In genomic region chr16:10825840-10826239, GRCm38 (mm10) we compare ENCODE assay signal across 29 mouse cellular contexts. TPM values are rescaled to one million over a fixed set of nuclear protein-coding genes. Genes with fewer than 3 reads are reported as not detected.
A peak's percentile ranks its signal among the peaks of the same experiment; 100 is the strongest.
DNase-seq lines count a peak whose midpoint lies in the region; ATAC-seq and TF ChIP-seq lines count a peak whose summit lies in the region.
"Had no signal": no experiment of that assay in that cellular context is flagged by ENCODE, and none has a peak within 500 bp of the region (broad histone marks: within the 10 kb centered on the region; RNA-seq: fewer than 3 reads in every experiment).

No protein-coding gene starts in this region.

- ATAC-seq in heart, postnatal 0 days (ENCODE audit: insufficient read depth, low read depth): no peak
- ATAC-seq in heart, embryonic 11.5 days (replicated peaks; ENCODE audit: insufficient number of reproducible peaks, low FRiP score, low TSS enrichment): no peak
- ATAC-seq in limb, embryonic 14.5 days (ENCODE audit: low FRiP score, low read depth): peak; percentile 66; the same call in 1 of the 2 replicates
- ATAC-seq in midbrain, embryonic 16.5 days: no peak
- ATAC-seq: forebrain, embryonic 14.5 days; forebrain, embryonic 16.5 days had no signal

- no peak for TF ChIP-seq POLR2A in thymus, adult 2 months (IDR thresholded peaks at IDR 0.05; ENCODE audit: control insufficient read depth, extremely low read depth, insufficient read depth, low read length, poor library complexity)
- TF ChIP-seq POLR2A in limb, embryonic 14.5 days (IDR thresholded peaks at IDR 0.05; ENCODE audit: borderline replicate concordance, extremely low read depth, insufficient read depth, insufficient read length): no peak

- no peak for TF ChIP-seq CTCF in heart, postnatal 0 days (IDR thresholded peaks at IDR 0.05; ENCODE audit: low read depth)
- no peak for TF ChIP-seq CTCF in thymus, adult 2 months (IDR thresholded peaks at IDR 0.05; ENCODE audit: borderline replicate concordance, control insufficient read depth, extremely low read depth, insufficient read depth, low read length, poor library complexity)

- TF ChIP-seq EP300 in heart, postnatal 0 days (IDR thresholded peaks at IDR 0.05; ENCODE audit: low read depth): no peak

- no peak overlapping the region for H3K4me3 ChIP-seq in heart, postnatal 0 days (ENCODE audit: low read depth, low read length)
- no peak overlapping the region for H3K4me3 ChIP-seq in heart, embryonic 11.5 days (ENCODE audit: low read depth, low read length)
- no peak overlapping the region for H3K4me3 ChIP-seq in thymus, adult 2 months (ENCODE audit: control insufficient read depth, insufficient read depth, low read length)
- H3K4me3 ChIP-seq in limb, embryonic 14.5 days (replicated peaks; ENCODE audit: low read length): no peak overlapping the region
- no peak overlapping the region for H3K4me3 ChIP-seq in midbrain, embryonic 16.5 days (ENCODE audit: low read depth, low read length)
- H3K4me3 ChIP-seq: embryonic facial prominence, embryonic 13.5 days; embryonic facial prominence, embryonic 15.5 days; erythroblast, embryonic 14.5 days; forebrain, embryonic 10.5 days; forebrain, embryonic 12.5 days had no signal

- WGBS in heart, postnatal 0 days: 68% methylated on average over 4 of the region's 4 CpGs
- 82% methylated on average over 4 of the region's 4 CpGs for WGBS in heart, embryonic 11.5 days (ENCODE audit: insufficient replicate concordance)
- WGBS in thymus, adult 2 months: over 99% methylated on average over 4 of the region's 4 CpGs
- WGBS in limb, embryonic 14.5 days: 46% methylated on average over 4 of the region's 4 CpGs
- 87% methylated on average over 4 of the region's 4 CpGs for WGBS in midbrain, embryonic 16.5 days

- no peaks in the 10 kb centered on the region for H3K4me1 ChIP-seq in heart, postnatal 0 days (ENCODE audit: control insufficient read depth, insufficient read depth)
- H3K4me1 ChIP-seq in heart, embryonic 11.5 days (ENCODE audit: control insufficient read depth, insufficient read depth, low read length): no peaks in the 10 kb centered on the region
- peaks cover 51% of the 10 kb centered on the region for H3K4me1 ChIP-seq in thymus, adult 2 months (replicated peaks; ENCODE audit: control insufficient read depth, insufficient read depth, low read length)
- peaks cover 19% of the 10 kb centered on the region for H3K4me1 ChIP-seq in limb, embryonic 14.5 days (ENCODE audit: control insufficient read depth, insufficient read depth, low read length)
- H3K4me1 ChIP-seq in midbrain, embryonic 16.5 days (ENCODE audit: control insufficient read depth, insufficient read depth, low read length): no peaks in the 10 kb centered on the region
- H3K4me1 ChIP-seq: forebrain, embryonic 10.5 days; forebrain, embryonic 12.5 days had no signal

- H3K9me3 ChIP-seq in heart, postnatal 0 days (replicated peaks; ENCODE audit: control insufficient read depth, low read length): no peaks in the 10 kb centered on the region
- H3K9me3 ChIP-seq in heart, embryonic 11.5 days (replicated peaks; ENCODE audit: control insufficient read depth, low read length): no peaks in the 10 kb centered on the region
- no peaks in the 10 kb centered on the region for H3K9me3 ChIP-seq in limb, embryonic 14.5 days (ENCODE audit: control insufficient read depth, low read length)
- no peaks in the 10 kb centered on the region for H3K9me3 ChIP-seq in midbrain, embryonic 16.5 days (replicated peaks; ENCODE audit: control insufficient read depth, low read length, poor library complexity, severe bottlenecking)
- H3K9me3 ChIP-seq: embryonic facial prominence, embryonic 13.5 days; embryonic facial prominence, embryonic 15.5 days; forebrain, embryonic 10.5 days; forebrain, embryonic 12.5 days had no signal

- no peaks in the 10 kb centered on the region for H3K36me3 ChIP-seq in heart, postnatal 0 days (replicated peaks; ENCODE audit: control insufficient read depth, insufficient read depth, low read length)
- no peaks in the 10 kb centered on the region for H3K36me3 ChIP-seq in heart, embryonic 11.5 days (ENCODE audit: control insufficient read depth, insufficient read depth, low read length)
- no peaks in the 10 kb centered on the region for H3K36me3 ChIP-seq in thymus, adult 2 months (ENCODE audit: control insufficient read depth, insufficient read depth, low read length)
- H3K36me3 ChIP-seq in limb, embryonic 14.5 days (ENCODE audit: control insufficient read depth, insufficient read depth, low read length): no peaks in the 10 kb centered on the region
- no peaks in the 10 kb centered on the region for H3K36me3 ChIP-seq in midbrain, embryonic 16.5 days (ENCODE audit: control insufficient read depth, insufficient read depth, low read length)
- H3K36me3 ChIP-seq: embryonic facial prominence, embryonic 13.5 days; embryonic facial prominence, embryonic 15.5 days; forebrain, embryonic 10.5 days; forebrain, embryonic 12.5 days had no signal

- H3K9ac ChIP-seq in heart, postnatal 0 days (replicated peaks; ENCODE audit: low read depth, low read length): no peak overlapping the region
- no peak overlapping the region for H3K9ac ChIP-seq in heart, embryonic 11.5 days (ENCODE audit: low read depth, low read length)
- no peak overlapping the region for H3K9ac ChIP-seq in limb, embryonic 14.5 days (ENCODE audit: low read depth, low read length, severe bottlenecking)
- H3K9ac ChIP-seq in midbrain, embryonic 16.5 days (ENCODE audit: low read depth, low read length): no peak overlapping the region
- H3K9ac ChIP-seq: embryonic facial prominence, embryonic 13.5 days; embryonic facial prominence, embryonic 15.5 days; forebrain, embryonic 12.5 days had no signal

- peak overlapping the region; percentile 15; the same call in 1 of the 2 replicates for H3K27ac ChIP-seq in heart, postnatal 0 days (ENCODE audit: low read depth)
- no peak overlapping the region for H3K27ac ChIP-seq in heart, embryonic 11.5 days (ENCODE audit: low read depth, low read length)
- peak overlapping the region; percentile 78 for H3K27ac ChIP-seq in thymus, adult 2 months (ENCODE audit: control insufficient read depth, insufficient read depth, low read length)
- no peak overlapping the region for H3K27ac ChIP-seq in limb, embryonic 14.5 days (replicated peaks; ENCODE audit: low read depth, low read length)
- H3K27ac ChIP-seq in midbrain, embryonic 16.5 days (ENCODE audit: low read length): no peak overlapping the region
- H3K27ac ChIP-seq: embryonic facial prominence, embryonic 13.5 days; embryonic facial prominence, embryonic 15.5 days; forebrain, embryonic 10.5 days; forebrain, embryonic 12.5 days had no signal

- no peaks in the 10 kb centered on the region for H3K27me3 ChIP-seq in heart, postnatal 0 days (ENCODE audit: control insufficient read depth, insufficient read depth, low read length)
- H3K27me3 ChIP-seq in heart, embryonic 11.5 days (ENCODE audit: control insufficient read depth, insufficient read depth, low read length): no peaks in the 10 kb centered on the region
- no peaks in the 10 kb centered on the region for H3K27me3 ChIP-seq in thymus, adult 2 months (ENCODE audit: control insufficient read depth, insufficient read depth, low read length)
- no peaks in the 10 kb centered on the region for H3K27me3 ChIP-seq in limb, embryonic 14.5 days (ENCODE audit: control insufficient read depth, insufficient read depth, low read length)
- H3K27me3 ChIP-seq in midbrain, embryonic 16.5 days (ENCODE audit: control insufficient read depth, insufficient read depth, low read depth, low read length): no peaks in the 10 kb centered on the region
- H3K27me3 ChIP-seq: embryonic facial prominence, embryonic 13.5 days; embryonic facial prominence, embryonic 15.5 days; forebrain, embryonic 12.5 days had no signal

- no peak overlapping the region for H3K4me2 ChIP-seq in heart, postnatal 0 days (ENCODE audit: low read depth, low read length)
- H3K4me2 ChIP-seq in heart, embryonic 11.5 days: no peak overlapping the region
- H3K4me2 ChIP-seq in limb, embryonic 14.5 days (replicated peaks; ENCODE audit: low read depth, low read length, severe bottlenecking): no peak overlapping the region
- H3K4me2 ChIP-seq in midbrain, embryonic 16.5 days (ENCODE audit: low read length): no peak overlapping the region
- H3K4me2 ChIP-seq: embryonic facial prominence, embryonic 13.5 days; embryonic facial prominence, embryonic 15.5 days; forebrain, embryonic 12.5 days had no signal

- no peak for DNase-seq in heart, postnatal 0 days (ENCODE audit: low spot score)
- no peak for DNase-seq in thymus, adult 2 months
- no peak for DNase-seq in thymus, adult 18-20 months
- DNase-seq in limb, embryonic 14.5 days (ENCODE audit: low spot score): no peak
- DNase-seq: adrenal gland, adult 2 months; adrenal gland, postnatal 10 days; adrenal gland, postnatal 25 days; cerebellum, adult 11 months; cerebellum, adult 18-20 months; cerebellum, adult 8-10 months; cerebellum, adult 9-11 months; cerebellum, postnatal 14 days; cerebellum, postnatal 36 days; embryo, embryonic 11 days had no signal

RNA-seq across cellular contexts. Expression of gene Rmi2, which starts 9.0 kb away (rescaled TPM):
- 1.6 and 2.1 TPM in 2 replicates for total RNA-seq in heart, postnatal 0 days (2014; rRNA removed; ENCODE audit: low replicate concordance)
- 0.83 and 1.2 TPM in 2 replicates for polyA plus RNA-seq in heart, postnatal 0 days (2015; fragmentation: Nextera tagmentation; extraction: Ambion mirVana)
- 2.7 and 2.9 TPM in 2 replicates for polyA plus RNA-seq in heart, embryonic 11.5 days (2014; fragmentation: Nextera tagmentation; extraction: Ambion mirVana)
- polyA plus RNA-seq in thymus, adult 2 months (2012; rRNA removed): 23.0 and 59.4 TPM in 2 replicates
- 7.3 and 7.7 TPM in 2 replicates for polyA plus RNA-seq in limb, embryonic 14.5 days (2012; rRNA removed)
- 3.2 and 3.4 TPM in 2 replicates for polyA plus RNA-seq in limb, embryonic 14.5 days (2014; fragmentation: Nextera tagmentation; extraction: Ambion mirVana)
- 0.31 and 0.39 TPM in 2 replicates for polyA plus RNA-seq in midbrain, embryonic 16.5 days (2015; fragmentation: Nextera tagmentation; extraction: Ambion mirVana)

RNA-seq across cellular contexts. Expression of gene Gm11172, which starts 13.1 kb away (rescaled TPM):
- not detected in 2 replicates for total RNA-seq in heart, postnatal 0 days (2014; rRNA removed; ENCODE audit: low replicate concordance)
- not detected in 2 replicates for polyA plus RNA-seq in heart, postnatal 0 days (2015; fragmentation: Nextera tagmentation; extraction: Ambion mirVana)
- polyA plus RNA-seq in heart, embryonic 11.5 days (2014; fragmentation: Nextera tagmentation; extraction: Ambion mirVana): not detected in 2 replicates
- not detected in 2 replicates for polyA plus RNA-seq in thymus, adult 2 months (2012; rRNA removed)
- polyA plus RNA-seq in limb, embryonic 14.5 days (2012; rRNA removed): not detected in 2 replicates
- polyA plus RNA-seq in limb, embryonic 14.5 days (2014; fragmentation: Nextera tagmentation; extraction: Ambion mirVana): not detected in 2 replicates
- polyA plus RNA-seq in midbrain, embryonic 16.5 days (2015; fragmentation: Nextera tagmentation; extraction: Ambion mirVana): not detected in 2 replicates
- total RNA-seq: adrenal gland, adult 2 months; adrenal gland, postnatal 10 days; adrenal gland, postnatal 25 days; adrenal gland, postnatal 4 days; common myeloid progenitor, adult 5-6 weeks; ES-E14; MEL had no signal
- polyA plus RNA-seq: adrenal gland, adult 2 months; brain, embryonic 14.5 days; C2C12; embryonic facial prominence, embryonic 13.5 days; embryonic facial prominence, embryonic 15.5 days; erythroblast, embryonic 14.5 days; forebrain, embryonic 10.5 days; forebrain, embryonic 12.5 days; forebrain, embryonic 14.5 days; forebrain, embryonic 16.5 days had no signal

RNA-seq across cellular contexts. Expression of gene Prm1, which starts 20.2 kb away (rescaled TPM):
- not detected in 2 replicates for total RNA-seq in heart, postnatal 0 days (2014; rRNA removed; ENCODE audit: low replicate concordance)
- polyA plus RNA-seq in heart, postnatal 0 days (2015; fragmentation: Nextera tagmentation; extraction: Ambion mirVana): not detected in 2 replicates
- not detected in 2 replicates for polyA plus RNA-seq in heart, embryonic 11.5 days (2014; fragmentation: Nextera tagmentation; extraction: Ambion mirVana)
- polyA plus RNA-seq in thymus, adult 2 months (2012; rRNA removed): 0.96 and 6.1 TPM in 2 replicates
- not detected in 2 replicates for polyA plus RNA-seq in limb, embryonic 14.5 days (2012; rRNA removed)
- not detected in 2 replicates for polyA plus RNA-seq in limb, embryonic 14.5 days (2014; fragmentation: Nextera tagmentation; extraction: Ambion mirVana)
- 0.46 and 0.70 TPM in 2 replicates for polyA plus RNA-seq in midbrain, embryonic 16.5 days (2015; fragmentation: Nextera tagmentation; extraction: Ambion mirVana)
- total RNA-seq: adrenal gland, adult 2 months; adrenal gland, postnatal 10 days; adrenal gland, postnatal 25 days; adrenal gland, postnatal 4 days; common myeloid progenitor, adult 5-6 weeks; ES-E14; MEL had no signal
- polyA plus RNA-seq: adrenal gland, adult 2 months; brain, embryonic 14.5 days; C2C12; embryonic facial prominence, embryonic 13.5 days; embryonic facial prominence, embryonic 15.5 days; erythroblast, embryonic 14.5 days; forebrain, embryonic 10.5 days; forebrain, embryonic 12.5 days; forebrain, embryonic 14.5 days; forebrain, embryonic 16.5 days had no signal

RNA-seq across cellular contexts. Expression of gene Prm2, which starts 29.9 kb away (rescaled TPM):
- total RNA-seq in heart, postnatal 0 days (2014; rRNA removed; ENCODE audit: low replicate concordance): not detected in 2 replicates
- polyA plus RNA-seq in heart, postnatal 0 days (2015; fragmentation: Nextera tagmentation; extraction: Ambion mirVana): not detected in 2 replicates
- not detected in 2 replicates for polyA plus RNA-seq in heart, embryonic 11.5 days (2014; fragmentation: Nextera tagmentation; extraction: Ambion mirVana)
- polyA plus RNA-seq in thymus, adult 2 months (2012; rRNA removed): 0.50 and 7.0 TPM in 2 replicates
- not detected in 2 replicates for polyA plus RNA-seq in limb, embryonic 14.5 days (2012; rRNA removed)
- polyA plus RNA-seq in limb, embryonic 14.5 days (2014; fragmentation: Nextera tagmentation; extraction: Ambion mirVana): not detected in 2 replicates
- not detected in 2 replicates for polyA plus RNA-seq in midbrain, embryonic 16.5 days (2015; fragmentation: Nextera tagmentation; extraction: Ambion mirVana)
- total RNA-seq: adrenal gland, adult 2 months; adrenal gland, postnatal 10 days; adrenal gland, postnatal 25 days; adrenal gland, postnatal 4 days; common myeloid progenitor, adult 5-6 weeks; ES-E14; MEL had no signal
- polyA plus RNA-seq: brain, embryonic 14.5 days; C2C12; embryonic facial prominence, embryonic 13.5 days; embryonic facial prominence, embryonic 15.5 days; erythroblast, embryonic 14.5 days; forebrain, embryonic 10.5 days; forebrain, embryonic 12.5 days; forebrain, embryonic 14.5 days; forebrain, embryonic 16.5 days had no signal

RNA-seq across cellular contexts. Expression of gene Prm3, which starts 35.1 kb away (rescaled TPM):
- not detected in 2 replicates for total RNA-seq in heart, postnatal 0 days (2014; rRNA removed; ENCODE audit: low replicate concordance)
- polyA plus RNA-seq in heart, postnatal 0 days (2015; fragmentation: Nextera tagmentation; extraction: Ambion mirVana): not detected in 2 replicates
- not detected in 2 replicates for polyA plus RNA-seq in heart, embryonic 11.5 days (2014; fragmentation: Nextera tagmentation; extraction: Ambion mirVana)
- polyA plus RNA-seq in thymus, adult 2 months (2012; rRNA removed): not detected in 2 replicates
- not detected in 2 replicates for polyA plus RNA-seq in limb, embryonic 14.5 days (2012; rRNA removed)
- polyA plus RNA-seq in limb, embryonic 14.5 days (2014; fragmentation: Nextera tagmentation; extraction: Ambion mirVana): not detected in 2 replicates
- not detected in 2 replicates for polyA plus RNA-seq in midbrain, embryonic 16.5 days (2015; fragmentation: Nextera tagmentation; extraction: Ambion mirVana)
- total RNA-seq: adrenal gland, adult 2 months; adrenal gland, postnatal 10 days; adrenal gland, postnatal 25 days; adrenal gland, postnatal 4 days; common myeloid progenitor, adult 5-6 weeks; ES-E14; MEL had no signal
- polyA plus RNA-seq: adrenal gland, adult 2 months; brain, embryonic 14.5 days; C2C12; embryonic facial prominence, embryonic 13.5 days; embryonic facial prominence, embryonic 15.5 days; erythroblast, embryonic 14.5 days; forebrain, embryonic 10.5 days; forebrain, embryonic 12.5 days; forebrain, embryonic 14.5 days; forebrain, embryonic 16.5 days had no signal

Comparison
In these comparisons a context has a peak if more than half of its experiments do, and no peak if none do; other contexts are left out.
1. H3K27ac ChIP-seq: peak in heart, postnatal 0 days (single experiment) and thymus, adult 2 months (single experiment); none in heart, embryonic 11.5 days (single experiment), limb, embryonic 14.5 days (single experiment) and midbrain, embryonic 16.5 days (single experiment).